Mouse (Mus musculus): ENCODE measurements around the gene Abhd16b. TPM values are rescaled to one million over a fixed set of nuclear protein-coding genes. Genes with fewer than 3 reads are reported as not detected.
A peak's percentile ranks its signal among the peaks of the same experiment; 100 is the strongest.
"Not testable (repeated sequence)": the region's sequence is repeated elsewhere in the genome, so short reads cannot be mapped to it uniquely, and the experiment has no call there.

Abhd16b gene
- polyA plus RNA-seq, 1 experiment from 2014 or later: not detected

DNA sequence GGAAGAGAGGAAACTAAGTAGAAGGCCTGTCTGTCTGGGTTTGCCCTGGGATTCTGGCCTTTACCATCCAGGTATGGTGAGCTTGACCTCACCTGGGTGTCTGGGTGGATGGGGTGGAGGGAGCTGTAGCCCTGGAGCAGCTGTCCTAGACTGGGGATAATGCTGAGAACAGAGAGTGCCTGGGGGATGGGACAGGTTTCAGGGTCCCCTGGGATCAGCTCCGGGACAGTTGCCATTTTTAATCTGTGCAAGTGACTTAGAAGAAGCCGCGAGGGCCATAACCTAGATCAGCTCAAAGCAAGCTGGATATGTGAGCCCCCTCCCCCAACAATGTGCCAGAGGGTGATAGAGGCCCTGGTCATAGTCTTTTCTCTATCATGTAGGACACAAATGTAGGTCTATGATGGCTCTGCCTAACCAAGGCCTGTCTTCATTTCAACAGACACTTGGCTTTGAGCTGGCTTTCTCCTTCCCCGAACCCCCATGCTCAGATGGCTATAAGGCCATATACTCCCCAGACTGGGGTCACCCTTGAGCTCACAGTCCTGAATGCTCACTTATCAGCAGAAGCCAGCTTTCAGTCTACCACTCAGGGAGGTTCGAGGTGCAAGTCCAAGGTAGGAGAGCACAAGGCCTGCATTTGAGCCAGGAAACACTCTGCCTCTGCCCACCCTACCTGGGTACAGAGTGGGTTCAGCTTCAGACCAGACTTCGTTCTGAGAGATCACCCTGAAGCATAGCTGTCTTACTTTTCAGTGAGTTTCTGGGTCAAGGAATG, 8.4 kb upstream of the Abhd16b start:
- Histone ChIP-seq H3K36me3 (ENCODE audit: control insufficient read depth, insufficient read depth) (no peaks in the 10 kb centered on the region), H3K4me3 (replicated peaks; ENCODE audit: low read length) (no peak overlapping the region), H3K9me3 (ENCODE audit: control insufficient read depth, low read length) (no peaks in the 10 kb centered on the region), H3K4me2 (ENCODE audit: low read length) (no peak overlapping the region), H3K27me3 (replicated peaks; ENCODE audit: control insufficient read depth, insufficient read depth, low read length) (no peaks in the 10 kb centered on the region), H3K4me1 (replicated peaks; ENCODE audit: control insufficient read depth, insufficient read depth, low read length) (no peaks in the 10 kb centered on the region), H3K27ac (ENCODE audit: low read length) (no peak overlapping the region), H3K9ac (replicated peaks; ENCODE audit: low read depth, low read length) (no peak overlapping the region)
- ATAC-seq: no peak
- WGBS: 75% methylated on average over 6 of the region's 6 CpGs

- Histone ChIP-seq H3K9me3 (ENCODE audit: control insufficient read depth, low read length) (no peaks in the 10 kb centered on the region), H3K4me3 (replicated peaks; ENCODE audit: low read length) (no peak overlapping the region), H3K27me3 (replicated peaks; ENCODE audit: control insufficient read depth, insufficient read depth, low read length) (no peaks in the 10 kb centered on the region), H3K27ac (ENCODE audit: low read length) (no peak overlapping the region), H3K9ac (replicated peaks; ENCODE audit: low read depth, low read length) (no peak overlapping the region), H3K36me3 (ENCODE audit: control insufficient read depth, insufficient read depth) (no peaks in the 10 kb centered on the region), H3K4me1 (replicated peaks; ENCODE audit: control insufficient read depth, insufficient read depth, low read length) (no peaks in the 10 kb centered on the region), H3K4me2 (ENCODE audit: low read length) (no peak overlapping the region)
- ATAC-seq: no peak
- 22% methylated on average over 1 of the region's 1 CpGs for WGBS
These were observed 7.3 kb upstream of the Abhd16b start for GRCm38 (mm10) chr2:181485741-181486140.

DNA sequence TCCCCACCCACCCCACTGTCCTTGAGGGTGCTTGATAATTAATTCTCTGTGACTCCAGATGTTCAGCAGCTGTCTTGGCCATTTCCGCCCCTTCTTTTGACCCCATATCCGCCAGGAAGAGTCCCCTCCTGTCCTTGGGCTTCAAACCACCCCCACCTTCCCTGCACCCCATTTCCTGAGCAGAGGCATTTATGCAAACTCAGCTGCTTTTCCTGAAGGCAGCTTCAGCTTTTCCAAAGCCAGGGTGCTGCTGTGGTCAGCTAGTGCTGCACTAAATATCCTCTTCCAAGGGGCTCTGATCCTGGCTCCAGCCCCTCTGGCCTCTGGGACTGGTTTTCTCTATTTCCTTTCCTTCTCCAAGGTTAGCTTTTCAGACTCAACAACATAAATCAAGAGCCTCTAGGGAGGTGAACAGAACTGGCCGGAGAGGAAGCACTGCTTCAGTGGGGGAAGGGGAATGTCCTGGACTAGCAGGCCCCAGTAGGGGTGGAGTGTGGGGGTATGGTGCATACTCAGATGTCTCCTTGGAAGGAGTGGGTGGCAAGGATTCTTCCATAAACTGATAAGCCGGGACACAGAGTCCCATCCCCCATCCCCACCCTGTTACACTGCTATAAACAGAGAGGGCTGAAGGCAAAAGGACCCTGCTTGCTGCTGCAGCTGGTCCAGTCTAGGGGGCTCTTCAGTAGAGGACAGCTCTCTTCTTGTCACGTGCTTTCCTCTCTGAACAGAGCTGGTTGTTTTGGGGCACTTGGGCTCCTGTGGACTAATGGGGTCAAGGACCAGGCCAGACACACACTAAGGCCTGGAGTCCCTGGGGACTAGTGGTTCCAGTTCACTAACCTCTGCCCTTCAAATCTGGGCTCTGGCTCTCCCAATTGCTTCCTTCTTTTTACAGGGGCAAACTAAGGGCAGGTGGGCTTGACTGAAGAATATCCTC, 5.4 kb upstream of the Abhd16b start:
- 47% methylated on average over 5 of the region's 5 CpGs for WGBS
- no peak for ATAC-seq
- no peaks in the 10 kb centered on the region for H3K9me3 ChIP-seq (ENCODE audit: control insufficient read depth, low read length)
- H3K27me3 ChIP-seq (replicated peaks; ENCODE audit: control insufficient read depth, insufficient read depth, low read length): no peaks in the 10 kb centered on the region
- H3K4me2 ChIP-seq (ENCODE audit: low read length): no peak overlapping the region
- no peaks in the 10 kb centered on the region for H3K36me3 ChIP-seq (ENCODE audit: control insufficient read depth, insufficient read depth)
- no peak overlapping the region for H3K27ac ChIP-seq (ENCODE audit: low read length)
- H3K9ac ChIP-seq (replicated peaks; ENCODE audit: low read depth, low read length): no peak overlapping the region
- H3K4me3 ChIP-seq (replicated peaks; ENCODE audit: low read length): no peak overlapping the region
- no peaks in the 10 kb centered on the region for H3K4me1 ChIP-seq (replicated peaks; ENCODE audit: control insufficient read depth, insufficient read depth, low read length)

GRCm38 (mm10) chr2:181491432-181492205, 1.4 kb upstream of the Abhd16b start:
- Histone ChIP-seq H3K27ac (ENCODE audit: low read length) (no peak overlapping the region), H3K4me1 (replicated peaks; ENCODE audit: control insufficient read depth, insufficient read depth, low read length) (peaks cover 6% of the 10 kb centered on the region), H3K27me3 (replicated peaks; ENCODE audit: control insufficient read depth, insufficient read depth, low read length) (no peaks in the 10 kb centered on the region), H3K9me3 (ENCODE audit: control insufficient read depth, low read length) (no peaks in the 10 kb centered on the region), H3K36me3 (ENCODE audit: control insufficient read depth, insufficient read depth) (no peaks in the 10 kb centered on the region), H3K4me2 (ENCODE audit: low read length) (no peak overlapping the region), H3K4me3 (replicated peaks; ENCODE audit: low read length) (no peak overlapping the region), H3K9ac (replicated peaks; ENCODE audit: low read depth, low read length) (no peak overlapping the region)
- 23% methylated on average over 7 of the region's 7 CpGs for WGBS
- no peak for ATAC-seq

- Histone ChIP-seq H3K4me3 (replicated peaks; ENCODE audit: low read length) (no peak overlapping the region), H3K4me2 (ENCODE audit: low read length) (no peak overlapping the region), H3K36me3 (ENCODE audit: control insufficient read depth, insufficient read depth) (no peaks in the 10 kb centered on the region), H3K9ac (replicated peaks; ENCODE audit: low read depth, low read length) (no peak overlapping the region), H3K27me3 (replicated peaks; ENCODE audit: control insufficient read depth, insufficient read depth, low read length) (no peaks in the 10 kb centered on the region), H3K9me3 (ENCODE audit: control insufficient read depth, low read length) (no peaks in the 10 kb centered on the region), H3K4me1 (replicated peaks; ENCODE audit: control insufficient read depth, insufficient read depth, low read length) (peaks cover 6% of the 10 kb centered on the region), H3K27ac (ENCODE audit: low read length) (no peak overlapping the region)
- no peak for ATAC-seq
- WGBS: 39% methylated on average over 3 of the region's 3 CpGs
These were observed 800 bp upstream of the Abhd16b start for GRCm38 (mm10) chr2:181492206-181492605.

- Histone ChIP-seq H3K4me3 (replicated peaks; ENCODE audit: low read length) (no peak overlapping the region), H3K36me3 (ENCODE audit: control insufficient read depth, insufficient read depth) (no peaks in the 10 kb centered on the region), H3K4me2 (ENCODE audit: low read length) (no peak overlapping the region), H3K9ac (replicated peaks; ENCODE audit: low read depth, low read length) (no peak overlapping the region), H3K9me3 (ENCODE audit: control insufficient read depth, low read length) (no peaks in the 10 kb centered on the region), H3K27ac (ENCODE audit: low read length) (no peak overlapping the region), H3K27me3 (replicated peaks; ENCODE audit: control insufficient read depth, insufficient read depth, low read length) (no peaks in the 10 kb centered on the region), H3K4me1 (replicated peaks; ENCODE audit: control insufficient read depth, insufficient read depth, low read length) (peaks cover 16% of the 10 kb centered on the region)
- ATAC-seq: no peak
- 59% methylated on average over 26 of the region's 26 CpGs for WGBS
These were observed 1.4 kb downstream of the Abhd16b start for GRCm38 (mm10) chr2:181494266-181494945.

- 66% methylated on average over 8 of the region's 8 CpGs for WGBS
- not testable (repeated sequence) for H3K4me2 ChIP-seq (ENCODE audit: low read length); H3K9ac ChIP-seq (replicated peaks; ENCODE audit: low read depth, low read length); ATAC-seq; H3K36me3 ChIP-seq (ENCODE audit: control insufficient read depth, insufficient read depth); H3K27ac ChIP-seq (ENCODE audit: low read length); H3K9me3 ChIP-seq (ENCODE audit: control insufficient read depth, low read length); H3K27me3 ChIP-seq (replicated peaks; ENCODE audit: control insufficient read depth, insufficient read depth, low read length); H3K4me3 ChIP-seq (replicated peaks; ENCODE audit: low read length)
- H3K4me1 ChIP-seq (replicated peaks; ENCODE audit: control insufficient read depth, insufficient read depth, low read length): peaks cover 16% of the 10 kb centered on the region
These were observed 2.8 kb downstream of the Abhd16b start for GRCm38 (mm10) chr2:181495845-181496244.

- peak overlapping the region; percentile 82 for H3K4me2 ChIP-seq (ENCODE audit: low read length)
- H3K27ac ChIP-seq (ENCODE audit: low read length): peak overlapping the region; percentile 82
- H3K36me3 ChIP-seq (ENCODE audit: control insufficient read depth, insufficient read depth): peaks cover 8% of the 10 kb centered on the region; the same call in 1 of the 2 replicates
- H3K27me3 ChIP-seq (replicated peaks; ENCODE audit: control insufficient read depth, insufficient read depth, low read length): no peaks in the 10 kb centered on the region
- ATAC-seq: peak; percentile 39
- peaks cover 16% of the 10 kb centered on the region for H3K4me1 ChIP-seq (replicated peaks; ENCODE audit: control insufficient read depth, insufficient read depth, low read length)
- H3K4me3 ChIP-seq (replicated peaks; ENCODE audit: low read length): peak overlapping the region; percentile 70
- no peaks in the 10 kb centered on the region for H3K9me3 ChIP-seq (ENCODE audit: control insufficient read depth, low read length)
- peak overlapping the region; percentile 69 for H3K9ac ChIP-seq (replicated peaks; ENCODE audit: low read depth, low read length)
- WGBS: 15% methylated on average over 8 of the region's 8 CpGs
These were observed 3.3 kb downstream of the Abhd16b start for GRCm38 (mm10) chr2:181496281-181496680.

Data from forebrain, embryonic 16.5 days (tissue).